Mouse (Mus musculus) gastrocnemius, adult 2 months (tissue): Measurements from ENCODE around the gene Ly6g6c. TPM values are rescaled to one million over a fixed set of nuclear protein-coding genes. Genes with fewer than 3 reads are reported as not detected.
"Not testable (repeated sequence)": the region's sequence is repeated elsewhere in the genome, so short reads cannot be mapped to it uniquely, and the experiment has no call there.

ENCODE experiments used
- DNase-seq: peaks from one replicate; pipeline ENCODE4 v3.0.0; 2022
- H3K27ac ChIP-seq: fragments of 200-600 bp; 2 replicates; pipeline ENCODE4 v1.8.1; 2022; ENCODE audit warnings: mild to moderate bottlenecking
- H3K4me3 ChIP-seq: fragments of 200-600 bp; 2 replicates; pipeline ENCODE4 v1.8.1; 2022; ENCODE audit warnings: mild to moderate bottlenecking, moderate library complexity
- CTCF ChIP-seq: fragments of 200-600 bp; IDR thresholded peaks from 2 replicates; pipeline ENCODE4 v1.8.1; 2022; ENCODE audit warnings: antibody characterized with exemption, mild to moderate bottlenecking, moderate library complexity
- intact Hi-C: fragments of 180-260 bp; cut with DNase I; formaldehyde crosslinking; loops from one replicate; pipeline ENCODE4 v1.15.1; 2025
- total RNA-seq, 2 experiments: library from RNA; stranded (reverse); gene quantifications; 2 replicates each; pipeline ENCODE4 v1.2.3; 2021

Ly6g6c gene
- total RNA-seq, 2 experiments from 2014 or later, result not detected

GRCm38 (mm10) chr17:35023756-35024155, 41.4 kb upstream of the Ly6g6c start:
- peak; percentile 21 for DNase-seq
- TF ChIP-seq CTCF, result no peak
- no peak overlapping the region; the same call in 1 of the 2 replicates for H3K27ac ChIP-seq
- no peak overlapping the region for H3K4me3 ChIP-seq
- intact Hi-C loops, result loop anchor here (5.0 to 10.0 kb wide), 2 partner anchors 64 to 211 kb away; partner anchors contain the start of genes Abhd16a, Atp6v1g2, Ly6g6f and Nfkbil1

GRCm38 (mm10) chr17:35024261-35024660, 40.9 kb upstream of the Ly6g6c start:
- intact Hi-C loops, result loop anchor here (5.0 to 10.0 kb wide), 2 partner anchors 63 to 211 kb away; partner anchors contain the start of genes Abhd16a, Atp6v1g2, Ly6g6f and Nfkbil1
- H3K4me3 ChIP-seq, result no peak overlapping the region
- peak; percentile 16 for DNase-seq
- H3K27ac ChIP-seq, result no peak overlapping the region; the same call in 1 of the 2 replicates
- no peak for TF ChIP-seq CTCF

DNA sequence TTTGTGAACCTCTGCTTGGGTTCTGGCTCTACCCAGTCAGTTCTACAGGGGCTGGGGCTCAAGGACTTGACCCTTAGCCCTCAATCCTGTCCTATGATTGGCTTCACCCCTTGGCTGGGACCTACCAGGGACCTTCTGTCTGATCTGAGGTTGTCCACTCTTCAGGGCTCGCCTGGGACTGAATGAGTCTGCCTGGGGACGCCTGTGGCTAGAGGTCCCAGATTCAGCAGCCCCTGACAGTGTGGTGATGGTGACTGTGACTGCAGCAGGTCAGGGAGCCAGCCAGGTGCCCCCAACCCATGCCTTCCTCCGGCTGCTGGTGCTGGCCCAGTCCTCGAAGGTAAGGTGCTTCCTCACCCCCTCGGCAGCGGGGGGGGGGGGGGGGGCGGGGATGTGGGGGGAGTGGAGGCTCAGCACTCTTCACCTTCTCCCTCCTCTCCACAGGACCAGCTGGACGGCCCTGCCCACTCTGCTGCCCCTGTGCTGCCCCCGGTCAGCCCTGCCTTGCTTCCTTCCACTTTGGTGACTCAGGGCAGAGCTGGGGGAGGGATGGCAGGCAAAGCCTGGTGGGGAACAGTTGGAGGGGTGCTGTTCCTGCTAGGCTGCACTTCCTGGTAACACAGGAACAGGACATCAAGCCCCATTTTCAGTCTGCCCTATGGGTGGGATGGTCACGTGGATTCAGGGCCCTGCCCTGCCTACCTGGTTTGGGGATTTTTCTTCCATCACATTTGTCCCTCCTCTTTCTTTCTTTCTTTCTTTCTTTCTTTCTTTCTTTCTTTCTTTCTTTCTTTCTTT, 40.3 kb upstream of the Ly6g6c start:
- Histone ChIP-seq H3K4me3 (no peak overlapping the region), H3K27ac (no peak overlapping the region)
- DNase-seq, result peak; percentile 26
- no peak for TF ChIP-seq CTCF
- intact Hi-C loops, result loop anchor here (5.0 to 10.0 kb wide), 2 partner anchors 62 to 210 kb away; partner anchors contain the start of genes Abhd16a, Atp6v1g2, Ly6g6f and Nfkbil1

- DNase-seq, result peak; percentile 12
- Histone ChIP-seq H3K4me3 (no peak overlapping the region), H3K27ac (no peak overlapping the region)
- intact Hi-C loops, result loop anchor here (10.0 kb wide), 1 partner anchor 209 kb away; the partner anchor contains the start of genes Atp6v1g2 and Nfkbil1
- no peak for TF ChIP-seq CTCF
Observed at GRCm38 (mm10) chr17:35026206-35026605, 39.0 kb upstream of the Ly6g6c start.

- TF ChIP-seq CTCF, result no peak
- no peak within 1 kb of the TSS for H3K27ac ChIP-seq
- no peak within 1 kb of the TSS for H3K4me3 ChIP-seq
- peak; percentile 68 for DNase-seq
- intact Hi-C loops, result loop anchor here (10.0 kb wide), 1 partner anchor 207 kb away; the partner anchor contains the start of genes Atp6v1g2 and Nfkbil1
Observed at GRCm38 (mm10) chr17:35027277-35028068, 37.7 kb upstream of the Ly6g6c start, which contains the start of gene Sapcd1. TSS of gene Sapcd1 (minus strand) at chr17:35028016.

- H3K27ac ChIP-seq, result no peak overlapping the region
- intact Hi-C loops, result loop anchor here (10.0 kb wide), 1 partner anchor 206 kb away; the partner anchor contains the start of genes Atp6v1g2 and Nfkbil1
- TF ChIP-seq CTCF, result no peak
- DNase-seq, result no peak
- H3K4me3 ChIP-seq, result no peak overlapping the region
Observed at GRCm38 (mm10) chr17:35028315-35028714, 36.9 kb upstream of the Ly6g6c start.

GRCm38 (mm10) chr17:35029691-35030532, 35.3 kb upstream of the Ly6g6c start:
- H3K27ac ChIP-seq, result no peak overlapping the region
- peak; percentile 49 for TF ChIP-seq CTCF
- peak; percentile 19 for DNase-seq
- no peak overlapping the region for H3K4me3 ChIP-seq
- intact Hi-C loops, result loop anchor here (10.0 kb wide), 1 partner anchor 205 kb away; the partner anchor contains the start of genes Atp6v1g2 and Nfkbil1

DNA sequence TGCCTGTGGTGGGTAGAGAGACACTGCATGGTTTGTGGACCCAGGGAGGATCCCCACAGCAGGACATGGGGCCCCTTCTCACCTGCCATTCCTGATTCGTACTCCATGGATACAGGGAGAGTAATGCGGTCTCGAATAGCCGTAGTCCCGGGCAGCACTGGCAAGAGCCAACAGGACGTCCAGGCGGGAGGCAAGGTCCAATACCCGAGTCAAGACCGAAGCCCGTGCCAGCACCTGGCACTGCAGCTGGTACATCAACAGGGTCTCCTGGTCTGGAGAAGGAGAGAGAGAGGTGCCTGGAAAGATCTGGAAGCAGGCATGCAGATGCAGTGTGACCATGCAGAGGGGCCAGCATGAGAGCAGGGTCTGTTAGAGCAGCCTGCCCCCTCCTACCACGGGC, 33.9 kb upstream of the Ly6g6c start:
- no peak overlapping the region for H3K4me3 ChIP-seq
- intact Hi-C loops, result no loop called here
- TF ChIP-seq CTCF, result no peak
- H3K27ac ChIP-seq, result no peak overlapping the region
- peak; percentile 15 for DNase-seq

- intact Hi-C loops, result no loop called here
- TF ChIP-seq CTCF, result no peak
- peak; percentile 15 for DNase-seq
- Histone ChIP-seq H3K4me3 (no peak overlapping the region), H3K27ac (no peak overlapping the region)
Observed at GRCm38 (mm10) chr17:35031880-35032279, 33.3 kb upstream of the Ly6g6c start.

DNA sequence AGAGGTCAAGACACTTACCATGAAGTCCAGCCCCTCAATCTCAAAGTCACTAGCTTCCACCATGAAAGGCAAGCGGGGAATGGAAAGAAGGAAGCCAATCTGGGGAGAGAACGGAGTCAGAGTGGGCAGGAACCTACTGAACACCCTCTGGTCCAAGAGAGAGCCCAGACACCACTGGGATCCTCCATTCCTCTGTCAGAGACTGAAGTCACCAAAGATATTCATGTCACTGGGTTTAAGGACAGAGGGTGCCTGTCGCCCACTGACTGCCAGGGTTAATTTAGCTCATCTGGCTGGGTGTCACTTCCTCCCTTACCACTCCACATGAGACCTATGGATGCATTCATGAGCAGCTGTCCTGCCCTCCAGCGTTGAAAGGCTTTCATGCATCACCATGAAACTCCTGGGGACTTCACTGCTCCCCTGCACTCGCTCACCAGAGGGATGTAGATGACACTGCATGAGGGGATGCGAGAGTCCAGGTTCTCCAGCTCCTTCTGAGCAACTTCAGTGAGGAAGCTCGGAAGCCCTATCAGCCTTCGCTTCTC, 32.8 kb upstream of the Ly6g6c start:
- H3K27ac ChIP-seq, result no peak overlapping the region
- H3K4me3 ChIP-seq, result no peak overlapping the region
- no peak for TF ChIP-seq CTCF
- DNase-seq, result no peak
- intact Hi-C loops, result no loop called here

GRCm38 (mm10) chr17:35033703-35034102, 31.5 kb upstream of the Ly6g6c start:
- intact Hi-C loops, H3K4me3 ChIP-seq: not testable (repeated sequence)

More at GRCm38 (mm10) chr17:35033703-35034102, 31.5 kb upstream of the Ly6g6c start:
- DNase-seq, H3K27ac ChIP-seq: not testable (repeated sequence)
